Mouse (Mus musculus) A20 (cell line): ENCODE data around the gene Map4k1.

Experiments used
- DNase-seq: peaks from one replicate; pipeline ENCODE4 v3.0.0-alpha.2; 2011; ENCODE audit warnings: low read depth, low spot score

Map4k1 gene

DNA sequence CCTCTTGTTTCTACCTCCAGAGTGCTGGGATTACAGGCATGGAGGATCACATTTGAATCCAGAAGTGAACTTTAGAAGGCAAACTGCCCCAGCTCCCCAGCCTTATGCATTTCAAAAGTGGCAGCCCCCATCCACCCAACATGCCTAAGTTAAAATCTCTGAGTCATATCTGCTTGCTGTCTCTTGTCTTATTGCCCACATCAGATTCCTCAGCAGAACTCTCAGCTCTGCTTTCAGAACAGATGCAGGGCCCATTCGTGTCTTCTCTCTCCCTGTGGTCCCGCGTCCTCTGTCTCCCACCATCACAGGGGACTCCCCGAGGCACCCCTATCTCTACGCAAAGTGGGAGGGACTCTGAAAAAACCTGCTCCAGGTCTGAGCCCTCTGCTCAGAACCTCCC, 44.3 kb downstream of the Map4k1 start:
- DNase-seq: no peak

GRCm38 (mm10) chr7:29026811-29027210, 45.0 kb downstream of the Map4k1 start:
- no peak for DNase-seq

GRCm38 (mm10) chr7:29028761-29029160, 46.9 kb downstream of the Map4k1 start:
- no peak for DNase-seq

DNA sequence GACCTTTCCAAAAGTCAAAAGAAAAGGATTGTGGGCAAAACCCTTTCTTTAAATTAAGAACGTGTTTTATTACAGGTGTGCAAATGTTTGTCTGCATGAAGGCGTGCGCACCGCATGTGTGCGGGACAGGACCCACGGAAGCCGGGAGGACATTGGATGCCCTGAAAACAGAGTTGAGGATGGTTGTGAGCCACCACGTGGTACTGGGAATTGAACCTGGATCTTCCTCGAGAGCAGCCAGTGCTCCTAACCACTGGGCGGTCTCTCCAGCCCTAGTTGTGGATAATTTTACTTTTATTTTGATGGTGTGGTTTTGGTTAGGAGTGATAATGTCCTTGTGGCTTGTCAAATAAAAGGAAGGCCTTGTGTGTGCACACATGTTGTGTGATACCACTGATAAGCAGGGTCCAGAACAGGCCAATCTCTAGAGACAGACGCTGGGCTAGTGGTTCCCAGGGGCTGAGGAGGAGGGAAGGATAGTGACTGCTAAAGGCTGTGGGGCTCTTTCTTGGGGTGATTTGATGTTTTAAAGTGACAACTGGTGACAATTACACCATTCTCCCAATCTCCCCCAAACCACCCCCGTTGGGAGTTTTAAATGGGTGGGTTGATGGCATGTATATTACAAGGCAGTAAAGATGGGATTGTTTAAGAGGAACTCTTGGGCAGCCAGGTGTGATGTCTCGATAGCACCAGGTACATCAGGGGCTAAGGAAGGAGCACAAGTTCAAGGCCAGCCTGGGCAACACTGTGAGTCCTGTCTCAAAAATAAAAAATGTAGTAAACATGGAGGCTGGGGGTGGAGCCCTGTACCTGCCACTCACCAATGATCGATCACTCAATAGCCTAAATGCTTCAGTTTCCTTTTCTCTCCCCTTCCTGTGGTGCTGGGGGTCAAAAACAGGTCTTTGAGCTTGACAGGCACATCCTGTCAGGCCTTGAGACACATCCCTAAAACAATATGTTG, 48.1 kb downstream of the Map4k1 start:
- no peak for DNase-seq

- no peak for DNase-seq
These were observed 49.8 kb downstream of the Map4k1 start for GRCm38 (mm10) chr7:29031641-29032040.

GRCm38 (mm10) chr7:29032685-29033084, 50.8 kb downstream of the Map4k1 start:
- DNase-seq: peak; percentile 59

DNA sequence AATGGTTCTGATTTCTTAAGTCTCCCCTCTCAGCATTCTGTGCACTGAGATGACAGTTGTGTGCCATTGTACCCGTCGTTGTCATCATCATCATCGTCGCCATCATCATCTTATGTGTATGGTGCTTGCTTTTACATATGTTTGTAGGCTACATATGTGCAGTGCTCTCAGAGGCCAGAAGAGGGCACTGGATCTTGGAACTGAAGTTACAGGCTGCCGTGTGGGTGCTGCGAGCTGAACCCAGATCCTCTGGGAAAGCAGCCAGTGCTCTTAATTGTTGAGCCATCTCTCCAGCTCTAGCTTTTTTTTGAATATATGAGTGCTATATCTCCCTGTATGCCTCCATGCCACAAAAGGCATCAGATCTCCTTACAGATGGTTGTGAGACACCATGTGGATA, 55.4 kb downstream of the Map4k1 start:
- DNase-seq: peak; percentile 69

- DNase-seq: peak; percentile 95
These were observed 57.7 kb downstream of the Map4k1 start for GRCm38 (mm10) chr7:29039604-29039984.

DNA sequence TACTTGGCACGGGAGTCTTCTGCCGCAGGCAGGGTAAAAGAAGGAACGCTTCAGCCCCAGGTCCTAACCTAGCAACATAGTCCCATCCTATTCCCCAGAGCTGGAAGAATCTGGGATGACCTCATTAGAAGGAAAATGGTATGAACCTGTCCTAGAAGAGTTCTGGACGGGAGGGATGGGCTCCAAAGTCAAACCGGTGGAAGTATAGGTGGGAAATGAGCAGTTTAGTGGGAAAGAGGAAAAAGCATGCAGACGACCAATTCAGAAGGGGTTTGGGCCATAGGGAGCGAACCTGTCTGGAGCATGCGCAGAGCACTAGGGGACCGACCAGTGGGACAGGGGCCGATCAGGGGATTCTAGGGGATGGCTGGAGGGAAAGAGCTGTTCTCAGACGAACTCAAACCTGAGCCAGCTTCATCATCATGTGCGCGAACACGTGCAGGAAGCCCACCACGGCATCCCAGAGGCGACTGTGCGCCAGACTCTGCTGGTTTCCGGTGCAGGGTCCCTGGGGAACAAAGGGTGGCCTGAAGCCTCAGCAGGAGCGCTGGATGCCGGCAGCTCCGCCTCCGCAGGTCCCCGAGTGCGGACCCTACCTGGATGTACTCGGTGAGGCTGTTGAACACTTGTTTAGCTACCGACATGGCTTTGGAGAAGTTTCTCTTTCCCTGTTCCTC, 58.3 kb downstream of the Map4k1 start:
- DNase-seq: peak; percentile 84

- DNase-seq: peak; percentile 55
These were observed 59.3 kb downstream of the Map4k1 start for GRCm38 (mm10) chr7:29041194-29041593.

GRCm38 (mm10) chr7:29043016-29043673, 61.3 kb downstream of the Map4k1 start:
- peak; percentile 23 for DNase-seq

DNA sequence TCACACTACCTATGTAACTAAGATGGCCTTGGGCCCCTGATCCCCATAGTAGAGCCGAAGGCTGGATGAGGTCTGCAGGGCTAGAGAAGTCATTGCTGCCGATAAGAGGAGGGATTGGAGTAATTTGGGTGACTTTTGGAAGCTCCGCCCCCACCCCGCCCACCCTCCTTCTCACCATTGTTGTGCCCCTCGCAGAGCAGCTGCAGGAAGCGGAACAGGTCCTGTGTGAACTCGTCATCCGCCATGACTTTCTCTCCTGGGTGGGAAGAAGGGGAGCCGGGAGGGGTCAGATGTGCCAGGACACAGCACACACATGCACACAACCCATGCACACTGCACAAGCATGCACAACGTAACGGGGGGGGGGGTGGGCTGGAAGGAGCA, 61.8 kb downstream of the Map4k1 start:
- peak; percentile 41 for DNase-seq

GRCm38 (mm10) chr7:29044302-29044701, 62.5 kb downstream of the Map4k1 start:
- no peak for DNase-seq

DNA sequence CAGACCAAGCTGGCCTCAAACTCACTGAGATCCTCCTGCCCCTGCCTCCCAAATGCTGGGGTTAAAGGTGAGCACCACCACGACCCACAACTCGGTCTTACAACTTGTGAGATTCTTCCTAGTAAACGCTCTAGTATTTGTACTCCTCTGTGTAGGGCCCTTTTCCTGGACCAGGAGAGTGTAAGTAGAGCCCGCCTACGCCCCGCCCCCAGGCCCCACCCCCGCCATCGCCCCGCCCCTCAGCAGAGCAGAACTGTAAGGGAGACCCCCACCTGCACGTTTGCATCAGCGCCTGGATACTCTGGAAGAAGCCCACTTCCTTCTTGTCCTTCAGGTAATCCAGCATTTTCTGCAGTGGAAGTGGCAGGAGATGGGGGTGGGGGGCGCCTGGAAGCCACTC, 64.7 kb downstream of the Map4k1 start:
- DNase-seq: no peak

DNA sequence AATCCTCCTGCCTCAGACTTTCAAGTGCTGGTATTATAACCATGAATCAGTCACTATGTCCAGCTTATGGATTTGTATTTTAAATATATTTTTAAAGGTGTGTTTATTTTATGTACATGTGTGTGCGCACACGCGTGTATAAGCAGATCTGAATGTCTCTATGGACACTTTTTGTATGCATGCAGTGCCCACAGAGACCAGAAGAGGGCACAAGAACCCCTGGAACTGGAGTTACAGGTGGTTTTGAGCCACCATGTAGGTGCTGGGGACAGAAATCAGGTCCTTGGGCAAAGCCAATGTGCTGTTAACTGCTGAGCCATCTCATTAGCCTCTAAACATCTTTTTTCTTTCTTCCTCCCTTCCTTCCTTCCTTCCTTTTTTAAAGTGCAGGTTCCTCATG, 66.2 kb downstream of the Map4k1 start:
- DNase-seq: peak; percentile 33

DNA sequence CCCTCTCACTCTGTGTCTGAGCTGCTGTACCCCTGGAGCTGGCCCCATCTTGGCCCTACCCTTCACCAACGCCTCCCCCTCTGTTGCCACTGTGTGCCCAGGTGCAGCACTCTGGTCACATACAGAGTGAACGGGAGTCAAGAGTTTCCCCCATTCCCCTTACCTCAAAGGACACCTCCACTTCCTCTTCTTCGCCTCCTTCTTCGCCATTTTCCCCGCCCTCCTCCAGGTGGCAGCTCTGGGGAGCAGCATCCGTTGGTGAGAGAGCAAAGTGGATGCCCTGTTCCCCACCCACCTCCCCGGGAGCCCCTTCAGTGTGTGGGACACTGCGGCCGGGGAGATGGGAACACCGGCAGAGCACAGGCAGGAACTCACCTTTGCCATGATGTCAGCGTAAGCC, 66.8 kb downstream of the Map4k1 start:
- DNase-seq: peak; percentile 46

DNA sequence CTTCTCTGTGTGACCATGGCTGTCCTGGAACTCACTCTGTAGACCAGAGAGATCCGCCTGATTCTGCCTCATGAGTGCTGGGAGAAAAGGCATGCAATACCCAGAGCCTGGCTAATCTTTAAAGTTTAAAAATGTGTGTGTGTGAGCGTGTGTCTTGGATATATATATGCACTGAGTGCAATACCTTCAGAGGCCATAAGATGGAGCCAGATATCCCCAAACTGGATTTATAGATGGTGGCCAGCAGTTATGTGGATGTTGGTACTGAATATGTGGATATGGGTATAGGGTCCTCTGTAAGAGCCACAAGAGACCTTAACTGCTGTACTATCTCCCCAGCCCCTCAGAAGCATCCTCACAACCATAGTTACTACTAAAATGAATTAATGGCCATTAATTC, 68.9 kb downstream of the Map4k1 start:
- DNase-seq: peak; percentile 71

GRCm38 (mm10) chr7:29052821-29053220, 71.0 kb downstream of the Map4k1 start:
- no peak for DNase-seq
